Mouse (Mus musculus): Measurements from ENCODE around the gene Arfip2. TPM values are rescaled to one million over a fixed set of nuclear protein-coding genes. Genes with fewer than 3 reads are reported as not detected.

The Arfip2 gene
- polyA plus RNA-seq, 1 experiment from 2014 or later, result 53.0 TPM

DNA sequence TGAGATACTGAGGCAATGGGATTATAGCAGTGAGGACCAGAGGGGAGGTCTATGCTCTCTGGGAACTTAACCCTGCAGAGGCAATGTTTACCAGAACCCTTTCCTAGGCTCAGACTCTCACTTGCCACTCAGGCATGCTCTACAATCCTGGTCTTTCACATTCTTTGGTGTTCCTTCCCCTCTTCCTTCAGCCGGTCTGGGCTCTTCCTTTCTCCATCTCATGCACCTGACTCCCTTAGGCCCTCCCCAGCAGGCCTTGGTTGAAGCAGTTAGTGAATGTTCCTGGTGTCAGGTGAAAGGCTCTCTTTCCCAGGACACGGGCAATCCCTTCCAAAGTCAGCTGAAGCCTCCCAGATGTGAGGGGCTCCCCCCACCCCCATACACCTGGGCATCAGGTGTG, 460 bp downstream of the Arfip2 start, which contains the start of gene Timm10b:
Gene Timm10b, plus strand, starts transcription at position 301 of the 400 bp plus-strand sequence.
- Histone ChIP-seq H3K9me3 (ENCODE audit: control insufficient read depth, low read length) (no peaks in the 10 kb centered on the region), H3K36me3 (ENCODE audit: control insufficient read depth, insufficient read depth, low read length) (peaks cover 3% of the 10 kb centered on the region; the same call in 1 of the 2 replicates), H3K9ac (ENCODE audit: low read length) (peak within 1 kb of the TSS; percentile 88), H3K4me2 (replicated peaks; ENCODE audit: low read depth) (peak within 1 kb of the TSS; percentile 93), H3K4me1 (replicated peaks; ENCODE audit: control insufficient read depth, insufficient read depth) (peaks cover 12% of the 10 kb centered on the region; the same call in 1 of the 2 replicates), H3K27ac (replicated peaks) (peak within 1 kb of the TSS; percentile 92), H3K27me3 (ENCODE audit: control insufficient read depth, insufficient read depth, low read length) (no peaks in the 10 kb centered on the region), H3K4me3 (ENCODE audit: low read depth, low read length) (peak within 1 kb of the TSS; percentile 73)
- ATAC-seq (ENCODE audit: low FRiP score, low TSS enrichment) (peak; percentile 9), DNase-seq (ENCODE audit: low spot score) (no peak)
- TF ChIP-seq CTCF (IDR thresholded peaks at IDR 0.05; ENCODE audit: low read depth), result no peak
- TF ChIP-seq EP300 (optimal IDR thresholded peaks at IDR 0.05), result no peak
- 0% methylated on average over 2 of the region's 2 CpGs for WGBS

DNA sequence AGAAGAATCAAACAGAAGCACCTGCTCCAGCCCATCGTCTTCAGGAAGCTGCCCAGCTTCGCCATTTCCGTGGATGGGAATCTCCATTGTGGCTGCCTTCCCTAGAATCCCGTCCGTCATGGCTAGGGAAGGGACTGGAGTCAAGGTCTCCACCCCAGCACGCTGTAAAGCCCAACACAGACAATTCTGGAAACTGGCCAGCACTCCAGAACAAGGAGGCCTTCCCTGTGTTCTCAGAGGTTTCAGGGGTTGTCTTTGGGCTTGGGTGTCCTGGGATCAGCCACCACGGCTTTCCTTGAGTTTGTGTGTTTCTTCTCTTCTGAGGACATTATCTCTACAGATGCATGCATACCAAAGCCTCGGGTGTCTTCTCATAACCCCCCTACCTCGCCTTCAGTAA, 912 bp downstream of the Arfip2 start:
- 44% methylated on average over 9 of the region's 9 CpGs for WGBS
- peaks cover 12% of the 10 kb centered on the region; the same call in 1 of the 2 replicates for H3K4me1 ChIP-seq (replicated peaks; ENCODE audit: control insufficient read depth, insufficient read depth)
- TF ChIP-seq CTCF (IDR thresholded peaks at IDR 0.05; ENCODE audit: low read depth) (no peak), EP300 (optimal IDR thresholded peaks at IDR 0.05) (no peak)
- DNase-seq (ENCODE audit: low spot score), result no peak
- no peaks in the 10 kb centered on the region for H3K9me3 ChIP-seq (ENCODE audit: control insufficient read depth, low read length)
- ATAC-seq (ENCODE audit: low FRiP score, low TSS enrichment), result no peak
- no peaks in the 10 kb centered on the region for H3K27me3 ChIP-seq (ENCODE audit: control insufficient read depth, insufficient read depth, low read length)
- peaks cover 3% of the 10 kb centered on the region; the same call in 1 of the 2 replicates for H3K36me3 ChIP-seq (ENCODE audit: control insufficient read depth, insufficient read depth, low read length)
- peak overlapping the region; percentile 93 for H3K4me2 ChIP-seq (replicated peaks; ENCODE audit: low read depth)
- no peak overlapping the region for H3K27ac ChIP-seq (replicated peaks)
- peak overlapping the region; percentile 73 for H3K4me3 ChIP-seq (ENCODE audit: low read depth, low read length)
- peak overlapping the region; percentile 88 for H3K9ac ChIP-seq (ENCODE audit: low read length)

DNA sequence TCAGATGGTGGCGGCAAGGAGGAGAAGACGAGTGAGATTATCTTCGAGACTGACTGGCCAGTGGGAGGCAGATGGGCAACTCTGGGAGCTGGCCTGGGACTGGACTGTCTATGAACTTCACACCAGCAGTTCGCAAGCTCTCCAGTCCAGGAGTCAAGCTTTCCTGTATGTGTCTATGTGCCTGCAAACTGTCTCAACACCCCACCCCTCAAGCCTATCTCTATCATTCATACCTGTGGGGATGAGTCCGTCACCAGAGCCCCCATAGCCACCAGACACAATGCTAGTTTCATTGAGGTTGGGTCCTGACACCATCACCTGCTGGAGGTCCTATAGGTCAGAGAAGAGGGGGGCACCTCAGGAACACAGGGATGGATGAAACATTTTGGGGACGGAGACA, 1.4 kb downstream of the Arfip2 start:
- WGBS, result 89% methylated on average over 6 of the region's 6 CpGs
- Histone ChIP-seq H3K9me3 (ENCODE audit: control insufficient read depth, low read length) (no peaks in the 10 kb centered on the region), H3K9ac (ENCODE audit: low read length) (no peak overlapping the region), H3K4me3 (ENCODE audit: low read depth, low read length) (no peak overlapping the region), H3K4me1 (replicated peaks; ENCODE audit: control insufficient read depth, insufficient read depth) (peaks cover 15% of the 10 kb centered on the region; the same call in 1 of the 2 replicates), H3K27me3 (ENCODE audit: control insufficient read depth, insufficient read depth, low read length) (no peaks in the 10 kb centered on the region), H3K4me2 (replicated peaks; ENCODE audit: low read depth) (no peak overlapping the region), H3K27ac (replicated peaks) (no peak overlapping the region), H3K36me3 (ENCODE audit: control insufficient read depth, insufficient read depth, low read length) (peaks cover 3% of the 10 kb centered on the region; the same call in 1 of the 2 replicates)
- TF ChIP-seq EP300 (optimal IDR thresholded peaks at IDR 0.05), result no peak
- TF ChIP-seq CTCF (IDR thresholded peaks at IDR 0.05; ENCODE audit: low read depth), result no peak
- DNase-seq (ENCODE audit: low spot score), result no peak
- no peak for ATAC-seq (ENCODE audit: low FRiP score, low TSS enrichment)

DNA sequence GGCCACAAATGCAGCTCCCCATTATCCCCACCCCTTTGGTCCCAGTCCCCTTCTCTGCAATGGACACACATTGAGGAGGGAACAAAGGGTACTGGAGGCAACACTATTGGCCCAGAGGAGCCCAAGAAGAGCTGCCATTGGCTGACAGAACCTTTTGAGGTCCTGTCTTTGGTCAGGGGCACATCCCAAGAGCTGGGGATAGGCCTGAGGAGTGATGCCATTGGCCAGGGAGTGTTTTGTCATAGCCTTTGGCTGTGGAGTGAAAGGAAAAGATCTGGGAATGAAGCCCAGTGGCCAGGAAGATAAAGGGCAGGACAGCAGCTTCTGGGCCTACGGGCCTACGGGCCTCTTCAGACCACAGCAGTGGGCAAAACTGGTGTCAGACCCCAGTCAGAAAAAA, 4.5 kb downstream of the Arfip2 start:
- no peak for DNase-seq (ENCODE audit: low spot score)
- Histone ChIP-seq H3K36me3 (ENCODE audit: control insufficient read depth, insufficient read depth, low read length) (peaks cover 3% of the 10 kb centered on the region; the same call in 1 of the 2 replicates), H3K9ac (ENCODE audit: low read length) (no peak overlapping the region), H3K4me1 (replicated peaks; ENCODE audit: control insufficient read depth, insufficient read depth) (peaks cover 9% of the 10 kb centered on the region; the same call in 1 of the 2 replicates), H3K4me2 (replicated peaks; ENCODE audit: low read depth) (no peak overlapping the region), H3K27ac (replicated peaks) (no peak overlapping the region), H3K27me3 (ENCODE audit: control insufficient read depth, insufficient read depth, low read length) (no peaks in the 10 kb centered on the region), H3K9me3 (ENCODE audit: control insufficient read depth, low read length) (no peaks in the 10 kb centered on the region), H3K4me3 (ENCODE audit: low read depth, low read length) (no peak overlapping the region)
- TF ChIP-seq CTCF (IDR thresholded peaks at IDR 0.05; ENCODE audit: low read depth) (no peak), EP300 (optimal IDR thresholded peaks at IDR 0.05) (no peak)
- whole genome bisulfite sequencing, result 96% methylated on average over 2 of the region's 2 CpGs
- no peak for ATAC-seq (ENCODE audit: low FRiP score, low TSS enrichment)

DNA sequence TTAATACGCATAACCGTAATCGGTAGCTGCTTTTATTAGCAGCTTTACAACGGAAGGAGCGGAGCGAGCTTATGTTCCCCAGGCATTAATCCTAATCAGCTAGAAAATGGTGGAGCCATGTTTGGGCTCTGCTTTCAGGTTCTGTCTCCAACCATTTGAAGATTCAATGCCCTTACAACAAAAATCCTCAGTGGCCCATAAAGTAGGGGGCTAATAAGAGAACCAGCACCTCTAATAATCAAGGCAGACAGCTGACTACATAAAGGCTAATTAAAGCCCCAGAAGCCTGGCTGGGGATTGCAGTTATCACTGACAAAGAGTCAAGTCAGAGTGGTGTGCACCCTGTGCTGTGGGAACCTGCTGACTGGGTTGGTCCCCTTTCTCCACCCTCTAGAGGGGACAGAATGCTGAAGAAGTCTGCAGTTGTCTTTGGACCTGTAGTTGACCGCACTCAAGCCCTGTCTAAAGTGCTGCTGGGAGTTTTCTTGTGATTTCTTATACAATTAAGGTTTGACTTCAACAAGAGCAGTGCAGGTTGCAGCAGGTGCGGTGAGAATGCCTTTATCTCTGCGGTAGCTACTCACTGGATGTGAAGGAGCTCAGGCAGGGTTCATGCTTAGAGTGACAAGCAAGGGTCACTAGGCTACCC, 5.8 kb downstream of the Arfip2 start:
- WGBS, result 47% methylated on average over 9 of the region's 9 CpGs
- TF ChIP-seq CTCF (IDR thresholded peaks at IDR 0.05; ENCODE audit: low read depth) (no peak), EP300 (optimal IDR thresholded peaks at IDR 0.05) (no peak)
- H3K4me3 ChIP-seq (ENCODE audit: low read depth, low read length), result peak overlapping the region; percentile 80; the same call in 1 of the 2 replicates
- H3K9me3 ChIP-seq (ENCODE audit: control insufficient read depth, low read length), result no peaks in the 10 kb centered on the region
- no peaks in the 10 kb centered on the region for H3K27me3 ChIP-seq (ENCODE audit: control insufficient read depth, insufficient read depth, low read length)
- H3K36me3 ChIP-seq (ENCODE audit: control insufficient read depth, insufficient read depth, low read length), result peaks cover 3% of the 10 kb centered on the region; the same call in 1 of the 2 replicates
- peaks cover 6% of the 10 kb centered on the region for H3K4me1 ChIP-seq (replicated peaks; ENCODE audit: control insufficient read depth, insufficient read depth)
- H3K27ac ChIP-seq (replicated peaks), result peak overlapping the region; percentile 83
- DNase-seq (ENCODE audit: low spot score), result no peak
- ATAC-seq (ENCODE audit: low FRiP score, low TSS enrichment), result no peak
- H3K9ac ChIP-seq (ENCODE audit: low read length), result peak overlapping the region; percentile 77; the same call in 1 of the 2 replicates
- peak overlapping the region; percentile 73 for H3K4me2 ChIP-seq (replicated peaks; ENCODE audit: low read depth)

DNA sequence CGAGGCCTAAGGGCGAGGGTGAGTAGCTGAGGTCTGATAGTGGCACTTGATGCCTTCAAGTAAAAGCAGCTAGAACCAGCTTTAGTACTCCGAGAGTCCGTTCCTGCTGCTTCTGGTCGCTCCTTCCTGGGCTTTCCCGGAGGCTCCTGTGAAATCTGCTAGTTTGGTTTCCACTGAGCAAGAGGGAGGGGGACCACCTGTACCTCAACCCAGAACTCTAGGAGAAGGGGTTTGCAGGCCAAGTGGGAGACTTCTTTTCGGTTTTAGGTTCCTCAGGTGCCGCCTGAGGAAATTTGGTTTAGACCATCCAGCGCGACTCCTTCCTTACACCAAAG, 6.4 kb downstream of the Arfip2 start:
- peak overlapping the region; percentile 80 for H3K4me3 ChIP-seq (ENCODE audit: low read depth, low read length)
- H3K4me2 ChIP-seq (replicated peaks; ENCODE audit: low read depth), result peak overlapping the region; percentile 73
- H3K27me3 ChIP-seq (ENCODE audit: control insufficient read depth, insufficient read depth, low read length), result no peaks in the 10 kb centered on the region
- peak overlapping the region; percentile 83 for H3K27ac ChIP-seq (replicated peaks)
- no peaks in the 10 kb centered on the region for H3K9me3 ChIP-seq (ENCODE audit: control insufficient read depth, low read length)
- DNase-seq (ENCODE audit: low spot score), result no peak
- TF ChIP-seq CTCF (IDR thresholded peaks at IDR 0.05; ENCODE audit: low read depth), result no peak
- no peak for TF ChIP-seq EP300 (optimal IDR thresholded peaks at IDR 0.05)
- H3K4me1 ChIP-seq (replicated peaks; ENCODE audit: control insufficient read depth, insufficient read depth), result peaks cover 8% of the 10 kb centered on the region
- H3K36me3 ChIP-seq (ENCODE audit: control insufficient read depth, insufficient read depth, low read length), result peaks cover 3% of the 10 kb centered on the region; the same call in 1 of the 2 replicates
- peak overlapping the region; percentile 77 for H3K9ac ChIP-seq (ENCODE audit: low read length)
- WGBS, result 12% methylated on average over 10 of the region's 10 CpGs
- ATAC-seq (ENCODE audit: low FRiP score, low TSS enrichment), result no peak
